Mouse (Mus musculus) activated CD4-positive, CD25-positive, alpha-beta regulatory T cell (primary cell): ENCODE measurements around the gene Hrc. TPM values are rescaled to one million over a fixed set of nuclear protein-coding genes. Genes with fewer than 3 reads are reported as not detected.

Experiments used
- polyA plus RNA-seq, 2 experiments: library from polyadenylated mRNA; unstranded; fragments of 100-300 nt; shearing (Covaris generic); gene quantifications; one replicate each; pipeline ENCODE4 v1.2.1; 2017

Gene Hrc
- polyA plus RNA-seq: not detected

GRCm38 (mm10) chr7:45335056-45335455 is at the start of gene Hrc:
Gene Hrc, plus strand, starts transcription at chr7:45335290.

GRCm38 (mm10) chr7:45333431-45333982 is 1.6 kb upstream of the Hrc start, which contains the start of gene Trpm4:
Gene Trpm4, minus strand, starts transcription at chr7:45333780.

GRCm38 (mm10) chr7:45366652-45367019 is 31.5 kb downstream of the Hrc start, which contains the start of gene Ppfia3:
Gene Ppfia3, minus strand, starts transcription at chr7:45367019.

GRCm38 (mm10) chr7:45370475-45371311 is 35.6 kb downstream of the Hrc start, which contains the start of gene Lin7b:
Gene Lin7b, minus strand, starts transcription at chr7:45370583.

Other genes starting within 250 kb of the Hrc start
- 10 to 100 TPM in 1 of 2 experiments, 1 to 10 TPM in 1; 5.2 to 16.8 TPM for gene Rcn3, start 243.1 kb upstream of the Hrc start, polyA plus RNA-seq
- gene Fcgrt, start 231.4 kb upstream of the Hrc start, polyA plus RNA-seq: 10 to 100 TPM in 1 of 2 experiments, 1 to 10 TPM in 1; 1.6 to 18.5 TPM
- 1,000 to 10,000 TPM; 2,309 to 3,648 TPM for gene Rps11, start 210.9 kb upstream of the Hrc start, polyA plus RNA-seq
- gene Rpl13a, start 206.5 kb upstream of the Hrc start, polyA plus RNA-seq: 1,000 to 10,000 TPM; 2,307 to 3,859 TPM
- not detected for gene Gm45713, start 199.1 kb upstream of the Hrc start, polyA plus RNA-seq
- 100 to 1,000 TPM; 263 to 410 TPM for gene Flt3l, start 198.9 kb upstream of the Hrc start, polyA plus RNA-seq
- 10 to 100 TPM; 57.0 to 66.8 TPM for gene Pih1d1, start 181.0 kb upstream of the Hrc start, polyA plus RNA-seq
- gene Aldh16a1, start 180.7 kb upstream of the Hrc start, polyA plus RNA-seq: 10 to 100 TPM; 41.4 to 60.4 TPM
- under 1 TPM; 0.45 to 0.72 TPM for gene Slc17a7, start 171.3 kb upstream of the Hrc start, polyA plus RNA-seq
- gene Gfy, start 155.7 kb upstream of the Hrc start, polyA plus RNA-seq: not detected
- not detected for gene Pth2, start 154.3 kb upstream of the Hrc start, polyA plus RNA-seq
- gene Ccdc155, start 130.4 kb upstream of the Hrc start, polyA plus RNA-seq: under 1 TPM; 0.07 to 0.10 TPM
- gene Dkkl1, start 123.1 kb upstream of the Hrc start, polyA plus RNA-seq: 10 to 100 TPM in 1 of 2 experiments, 1 to 10 TPM in 1; 9.8 to 26.8 TPM
- gene Tead2, start 119.5 kb upstream of the Hrc start, polyA plus RNA-seq: 1 to 10 TPM; 2.6 to 4.0 TPM
- gene Cd37, start 96.2 kb upstream of the Hrc start, polyA plus RNA-seq: 100 to 1,000 TPM; 461 to 714 TPM
- gene Slc6a16, start 94.2 kb upstream of the Hrc start, polyA plus RNA-seq: under 1 TPM in 1 of 2 experiments, not detected in 1; 0.20 TPM
- under 1 TPM in 1 of 2 experiments, not detected in 1; 0.28 TPM for gene Slc6a21, start 57.8 kb upstream of the Hrc start, polyA plus RNA-seq
- 10 to 100 TPM; 12.2 to 16.1 TPM for gene Trpm4, start 1.5 kb upstream of the Hrc start, polyA plus RNA-seq
- gene Ppfia3, start 31.7 kb downstream of the Hrc start, polyA plus RNA-seq: under 1 TPM; 0.12 to 0.16 TPM
- gene Lin7b, start 35.3 kb downstream of the Hrc start, polyA plus RNA-seq: under 1 TPM in 1 of 2 experiments, not detected in 1; 0.35 TPM
- gene Snrnp70, start 60.5 kb downstream of the Hrc start, polyA plus RNA-seq: 100 to 1,000 TPM; 204 to 218 TPM
- gene Kcna7, start 70.4 kb downstream of the Hrc start, polyA plus RNA-seq: not detected
- 1 to 10 TPM; 1.2 to 1.4 TPM for gene Ntf5, start 78.4 kb downstream of the Hrc start, polyA plus RNA-seq
- not detected for gene Lhb, start 85.5 kb downstream of the Hrc start, polyA plus RNA-seq
- 10 to 100 TPM in 1 of 2 experiments, 1 to 10 TPM in 1; 6.3 to 11.1 TPM for gene Gys1, start 99.6 kb downstream of the Hrc start, polyA plus RNA-seq
- gene Ruvbl2, start 102.8 kb downstream of the Hrc start, polyA plus RNA-seq: 10 to 100 TPM; 52.7 to 55.4 TPM
- 1,000 to 10,000 TPM; 1,818 to 2,133 TPM for gene Ftl1, start 124.6 kb downstream of the Hrc start, polyA plus RNA-seq
- gene Bax, start 131.6 kb downstream of the Hrc start, polyA plus RNA-seq: 100 to 1,000 TPM; 303 to 346 TPM
- gene Tulp2, start 146.6 kb downstream of the Hrc start, polyA plus RNA-seq: under 1 TPM; 0.45 to 0.88 TPM
- under 1 TPM in 1 of 2 experiments, not detected in 1; 0.21 TPM for gene Gm45808, start 151.5 kb downstream of the Hrc start, polyA plus RNA-seq
- 1 to 10 TPM in 1 of 2 experiments, under 1 TPM in 1; 0.27 to 1.1 TPM for gene Dhdh, start 153.5 kb downstream of the Hrc start, polyA plus RNA-seq
- gene Nucb1, start 175.1 kb downstream of the Hrc start, polyA plus RNA-seq: 100 to 1,000 TPM; 193 to 285 TPM
- gene Ppp1r15a, start 191.0 kb downstream of the Hrc start, polyA plus RNA-seq: 10 to 100 TPM; 30.0 to 40.4 TPM
- gene Plekha4, start 191.0 kb downstream of the Hrc start, polyA plus RNA-seq: under 1 TPM in 1 of 2 experiments, not detected in 1; 0.49 TPM
- gene Hsd17b14, start 219.6 kb downstream of the Hrc start, polyA plus RNA-seq: under 1 TPM; 0.85 to 0.86 TPM
- gene Bcat2, start 234.9 kb downstream of the Hrc start, polyA plus RNA-seq: 10 to 100 TPM; 61.0 to 61.5 TPM